Mouse (Mus musculus) brain, embryonic 14.5 days (tissue): Measurements from ENCODE around the gene Secisbp2.

ENCODE experiments used
- CTCF ChIP-seq: fragments of 200-500 bp; IDR thresholded peaks from 2 replicates; pipeline ENCODE4 v1.5.1; 2012; ENCODE audit warnings: inconsistent platforms, mild to moderate bottlenecking, moderate library complexity, borderline replicate concordance; ENCODE audit not compliant: insufficient read depth, insufficient read length; ENCODE audit errors: extremely low read depth
- POLR2A ChIP-seq: fragments of 200-500 bp; IDR thresholded peaks from 2 replicates; pipeline ENCODE4 v1.6.1; 2012; ENCODE audit warnings: mild to moderate bottlenecking, inconsistent platforms, borderline replicate concordance; ENCODE audit not compliant: poor library complexity, insufficient read depth, insufficient read length, severe bottlenecking; ENCODE audit errors: extremely low read depth

GRCm38 (mm10) chr13:51638958-51639357, 12.5 kb upstream of the Secisbp2 start:
- no peak for TF ChIP-seq CTCF
- TF ChIP-seq POLR2A, result no peak
